Mouse (Mus musculus) midbrain, embryonic 15.5 days (tissue): ENCODE measurements around the gene Lsamp. TPM values are rescaled to one million over a fixed set of nuclear protein-coding genes. Genes with fewer than 3 reads are reported as not detected.

Experiments
- ATAC-seq: fragments of 200-750 bp; cut with Nextera tagmentation; replicated peaks from 2 replicates; pipeline ENCODE4 v1.8.0; 2017; ENCODE audit warnings: moderate TSS enrichment
- H3K27ac ChIP-seq: fragments of 300-500 bp; sonication (generic); 2 replicates; pipeline ENCODE4 v1.5.1; 2015; ENCODE audit warnings: mild to moderate bottlenecking, inconsistent platforms
- H3K27me3 ChIP-seq: fragments of 300-500 bp; sonication (generic); replicated peaks from 2 replicates; pipeline ENCODE4 v1.6.1; 2015; ENCODE audit warnings: inconsistent platforms
- H3K36me3 ChIP-seq: fragments of 300-500 bp; sonication (generic); replicated peaks from 2 replicates; pipeline ENCODE4 v1.6.1; 2015; ENCODE audit warnings: inconsistent platforms
- H3K4me1 ChIP-seq: fragments of 300-500 bp; sonication (generic); 2 replicates; pipeline ENCODE4 v1.6.1; 2015; ENCODE audit warnings: inconsistent platforms
- H3K4me2 ChIP-seq: fragments of 300-500 bp; sonication (generic); 2 replicates; pipeline ENCODE4 v1.6.1; 2015; ENCODE audit warnings: inconsistent platforms, mild to moderate bottlenecking, moderate library complexity
- H3K4me3 ChIP-seq: fragments of 300-500 bp; sonication (generic); 2 replicates; pipeline ENCODE4 v1.5.1; 2015; ENCODE audit warnings: mild to moderate bottlenecking, inconsistent platforms
- H3K9ac ChIP-seq: fragments of 300-500 bp; sonication (generic); 2 replicates; pipeline ENCODE4 v1.6.1; 2015; ENCODE audit warnings: mild to moderate bottlenecking, inconsistent platforms
- H3K9me3 ChIP-seq: fragments of 300-500 bp; sonication (generic); 2 replicates; pipeline ENCODE4 v1.6.1; 2016; ENCODE audit warnings: inconsistent platforms
- WGBS: fragments of 180-500 bp; shearing (Covaris S2); methylation state at CpG from one replicate; pipeline ENCODE4 v1.1.7; 2015; ENCODE audit warnings: mixed read lengths; 5-methylcytosine and 5-hydroxymethylcytosine counted together
- polyA plus RNA-seq: library from polyadenylated mRNA; unstranded; fragments of >200 nt; fragmentation: Nextera tagmentation; extraction: Ambion mirVana; gene quantifications from 2 replicates; pipeline ENCODE4 v1.2.1, GENCODE M21; 2015

Lsamp gene
- polyA plus RNA-seq, 1 experiment from 2014 or later: 107 TPM

DNA sequence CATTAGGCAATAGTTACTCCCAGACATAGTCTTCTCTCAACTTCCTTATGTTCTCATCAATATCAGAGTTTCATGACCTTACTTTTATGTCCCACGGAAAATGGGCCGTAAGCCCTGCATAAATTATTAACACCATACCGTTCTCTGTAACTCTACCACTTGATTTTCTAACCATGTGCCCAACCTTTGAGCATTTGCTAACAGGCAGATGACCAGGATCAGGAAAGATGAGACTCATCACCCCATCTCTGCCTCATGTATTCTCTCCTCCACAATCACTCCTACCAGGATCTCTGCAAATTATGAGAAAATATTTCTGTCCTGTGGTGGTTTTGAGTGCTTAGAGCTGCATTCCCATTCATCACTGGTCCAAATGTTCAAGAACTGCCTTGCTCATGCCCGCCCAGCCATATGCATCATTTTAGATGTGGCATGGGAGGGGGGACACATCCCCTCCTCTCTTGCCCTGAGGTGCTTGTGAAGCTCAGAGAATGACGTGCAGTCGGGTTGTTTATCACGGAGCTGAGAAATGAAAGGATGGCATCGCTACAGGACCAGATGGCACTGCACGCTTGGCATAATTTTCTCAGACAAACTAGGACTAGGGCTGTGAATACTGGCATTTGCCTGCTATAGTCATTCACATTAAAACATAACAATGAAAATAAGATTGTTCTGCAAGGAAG is 1744.9 kb downstream of the Lsamp start:
- H3K9ac ChIP-seq: no peak overlapping the region
- no peaks in the 10 kb centered on the region for H3K27me3 ChIP-seq
- no peak overlapping the region for H3K4me2 ChIP-seq
- H3K9me3 ChIP-seq: no peaks in the 10 kb centered on the region
- ATAC-seq: peak; percentile 60; the same call in 1 of the 2 replicates
- WGBS: 76% methylated on average over 9 of the region's 9 CpGs
- H3K27ac ChIP-seq: no peak overlapping the region
- no peak overlapping the region for H3K4me3 ChIP-seq
- H3K4me1 ChIP-seq: no peaks in the 10 kb centered on the region
- H3K36me3 ChIP-seq: no peaks in the 10 kb centered on the region

DNA sequence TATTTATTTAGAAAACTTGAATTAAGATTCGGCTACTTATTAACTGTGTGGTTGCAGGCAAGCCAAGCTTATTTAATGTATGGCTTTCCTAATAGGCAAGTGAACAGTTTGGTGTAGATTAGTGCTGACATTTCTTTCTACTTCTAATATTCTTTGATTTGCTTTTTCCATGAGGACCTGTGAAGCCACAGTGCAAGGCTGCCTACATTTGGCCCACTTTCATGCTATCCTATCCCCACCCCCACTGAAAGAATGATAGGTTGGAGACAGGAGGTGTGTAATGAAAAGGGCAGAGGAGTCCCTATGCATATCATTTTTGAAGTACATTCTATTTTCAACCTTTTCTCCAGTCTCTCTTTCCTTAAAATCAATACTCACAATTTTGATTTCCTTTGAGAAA is 1745.8 kb downstream of the Lsamp start:
- Histone ChIP-seq H3K27me3 (no peaks in the 10 kb centered on the region), H3K9ac (no peak overlapping the region), H3K4me1 (no peaks in the 10 kb centered on the region), H3K36me3 (no peaks in the 10 kb centered on the region), H3K27ac (no peak overlapping the region), H3K9me3 (no peaks in the 10 kb centered on the region), H3K4me2 (no peak overlapping the region), H3K4me3 (no peak overlapping the region)
- no peak for ATAC-seq
- WGBS: 87% methylated on average over 1 of the region's 1 CpGs

DNA sequence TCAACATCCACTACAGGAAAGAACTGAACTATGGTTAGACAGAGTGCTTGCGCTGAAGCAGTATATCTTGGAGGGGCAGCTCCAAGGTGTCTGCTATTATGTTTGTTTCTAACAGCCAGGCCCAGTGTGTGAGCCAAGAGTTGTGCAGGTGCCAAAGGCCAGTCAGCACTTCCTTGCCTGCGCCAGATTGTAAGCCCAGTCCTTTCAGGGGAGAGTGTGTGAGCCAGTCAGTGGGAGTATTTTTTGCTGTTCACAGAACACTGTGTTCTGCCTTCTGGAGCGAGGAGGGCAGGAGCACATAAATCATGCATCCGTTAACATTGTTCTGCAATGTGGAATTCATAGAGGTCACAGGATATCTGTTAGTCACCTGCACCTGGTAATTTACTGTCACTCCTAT is 1760.9 kb downstream of the Lsamp start:
- no peak overlapping the region for H3K9ac ChIP-seq
- WGBS: 61% methylated on average over 4 of the region's 4 CpGs
- ATAC-seq: peak; percentile 60
- no peaks in the 10 kb centered on the region for H3K9me3 ChIP-seq
- no peaks in the 10 kb centered on the region for H3K4me1 ChIP-seq
- no peaks in the 10 kb centered on the region for H3K36me3 ChIP-seq
- no peak overlapping the region for H3K27ac ChIP-seq
- H3K27me3 ChIP-seq: no peaks in the 10 kb centered on the region
- H3K4me3 ChIP-seq: no peak overlapping the region
- no peak overlapping the region for H3K4me2 ChIP-seq

DNA sequence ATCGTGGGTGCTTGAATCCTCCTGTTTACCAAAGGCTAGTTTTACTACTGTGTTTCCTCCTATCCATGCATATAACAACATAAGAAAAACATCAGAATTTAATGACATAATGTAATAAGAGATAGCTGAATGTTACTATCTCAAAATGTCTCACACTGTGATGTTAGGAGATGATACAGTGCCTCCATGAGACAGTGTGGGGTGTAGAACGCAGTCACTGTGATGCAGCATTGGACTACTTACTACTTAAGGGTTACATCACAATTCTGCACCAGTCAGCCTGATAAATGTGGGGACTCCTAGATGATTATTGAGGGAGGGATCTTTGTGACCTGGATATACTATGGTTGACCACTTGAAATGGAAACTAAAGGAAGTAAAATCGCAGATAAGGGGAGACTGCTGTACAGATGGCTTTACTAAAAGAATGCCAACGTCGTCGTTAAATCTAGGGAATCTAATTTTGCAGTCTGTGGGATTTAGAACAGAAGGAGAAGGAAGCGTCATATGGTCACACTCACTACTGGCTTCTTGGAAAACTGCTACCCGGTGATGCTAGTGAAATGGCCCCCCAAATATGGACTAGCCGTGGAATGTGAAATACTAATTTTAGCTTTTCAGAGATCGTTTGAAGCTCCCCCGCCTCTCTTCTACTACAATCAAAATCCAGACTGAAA is 1762.2 kb downstream of the Lsamp start:
- Histone ChIP-seq H3K4me2 (no peak overlapping the region), H3K27me3 (no peaks in the 10 kb centered on the region), H3K36me3 (no peaks in the 10 kb centered on the region), H3K4me1 (no peaks in the 10 kb centered on the region), H3K9me3 (no peaks in the 10 kb centered on the region), H3K4me3 (no peak overlapping the region), H3K9ac (no peak overlapping the region), H3K27ac (no peak overlapping the region)
- 88% methylated on average over 11 of the region's 11 CpGs for WGBS
- no peak for ATAC-seq

DNA sequence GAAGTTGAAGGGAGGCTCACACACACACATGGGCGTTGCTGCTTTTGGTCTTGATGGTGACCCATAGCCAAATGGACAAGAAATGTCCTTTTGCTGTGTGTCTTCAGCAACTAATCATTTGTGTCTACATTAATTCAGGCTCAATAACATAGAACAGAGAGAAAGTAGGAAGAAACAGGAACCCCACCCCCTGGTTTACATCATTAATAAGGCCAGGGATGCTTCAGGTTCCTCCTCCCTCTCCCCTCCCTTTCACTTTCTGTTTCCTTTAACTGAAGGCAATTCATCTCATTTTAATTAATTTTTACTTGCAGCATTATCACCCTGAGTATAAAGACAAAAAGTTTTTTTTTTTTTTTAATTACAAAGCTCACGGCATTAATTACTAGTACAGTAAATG is 1763.7 kb downstream of the Lsamp start:
- 87% methylated on average over 2 of the region's 2 CpGs for WGBS
- no peaks in the 10 kb centered on the region for H3K9me3 ChIP-seq

DNA sequence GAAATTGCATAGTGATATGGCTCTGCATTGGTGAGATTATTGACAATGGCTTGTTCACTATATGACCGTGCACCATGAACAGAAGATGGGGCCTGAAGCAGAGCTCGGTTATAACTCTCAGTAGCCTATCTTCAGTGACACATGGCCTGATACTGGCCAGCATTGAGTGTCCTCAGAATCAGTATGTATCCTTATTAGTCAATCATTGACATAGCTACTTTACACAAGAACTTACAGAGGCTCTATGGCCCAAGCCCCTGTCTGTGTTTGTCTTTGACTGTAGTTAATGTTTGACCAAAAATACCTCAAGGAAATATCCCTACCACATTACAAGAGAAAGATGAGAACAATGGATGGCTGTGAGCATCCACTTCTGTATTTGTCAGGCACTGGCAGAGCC is 1764.6 kb downstream of the Lsamp start:
- no peak for ATAC-seq
- Histone ChIP-seq H3K27me3 (no peaks in the 10 kb centered on the region), H3K9me3 (no peaks in the 10 kb centered on the region), H3K4me2 (no peak overlapping the region), H3K4me3 (no peak overlapping the region), H3K9ac (no peak overlapping the region), H3K27ac (no peak overlapping the region), H3K36me3 (no peaks in the 10 kb centered on the region), H3K4me1 (no peaks in the 10 kb centered on the region)
- WGBS: 87% methylated on average over 2 of the region's 2 CpGs

More for the DNA sequence above, 1763.7 kb downstream of the Lsamp start:
- ATAC-seq: no peak
- H3K4me1 ChIP-seq: no peaks in the 10 kb centered on the region
- H3K36me3 ChIP-seq: no peaks in the 10 kb centered on the region
- H3K27me3 ChIP-seq: no peaks in the 10 kb centered on the region
- H3K27ac ChIP-seq: no peak overlapping the region
- no peak overlapping the region for H3K4me3 ChIP-seq
- no peak overlapping the region for H3K4me2 ChIP-seq
- H3K9ac ChIP-seq: no peak overlapping the region

DNA sequence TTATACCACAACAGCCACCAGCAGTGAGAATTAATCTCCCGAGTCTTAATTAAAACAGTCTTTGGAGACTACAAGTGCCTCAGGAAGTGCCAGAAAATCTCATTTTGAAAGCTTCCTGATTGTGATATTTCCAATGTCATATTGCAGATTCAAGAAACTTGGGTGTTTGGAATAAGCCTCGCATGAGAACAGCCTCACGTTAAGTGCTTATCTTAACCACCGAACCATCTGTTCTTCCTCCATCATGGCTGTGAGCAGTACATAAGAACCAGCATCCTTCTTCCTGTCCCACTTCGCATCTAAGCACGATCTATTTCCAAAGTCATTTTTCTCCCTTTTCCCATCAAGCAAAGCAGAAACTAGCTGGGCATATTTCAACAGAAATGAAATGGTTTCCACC is 1780.1 kb downstream of the Lsamp start:
- H3K27me3 ChIP-seq: no peaks in the 10 kb centered on the region
- H3K36me3 ChIP-seq: no peaks in the 10 kb centered on the region
- H3K4me2 ChIP-seq: no peak overlapping the region
- 83% methylated on average over 6 of the region's 6 CpGs for WGBS
- no peak overlapping the region for H3K4me3 ChIP-seq
- no peak overlapping the region for H3K27ac ChIP-seq
- no peaks in the 10 kb centered on the region for H3K9me3 ChIP-seq
- no peaks in the 10 kb centered on the region for H3K4me1 ChIP-seq
- ATAC-seq: no peak
- H3K9ac ChIP-seq: no peak overlapping the region

DNA sequence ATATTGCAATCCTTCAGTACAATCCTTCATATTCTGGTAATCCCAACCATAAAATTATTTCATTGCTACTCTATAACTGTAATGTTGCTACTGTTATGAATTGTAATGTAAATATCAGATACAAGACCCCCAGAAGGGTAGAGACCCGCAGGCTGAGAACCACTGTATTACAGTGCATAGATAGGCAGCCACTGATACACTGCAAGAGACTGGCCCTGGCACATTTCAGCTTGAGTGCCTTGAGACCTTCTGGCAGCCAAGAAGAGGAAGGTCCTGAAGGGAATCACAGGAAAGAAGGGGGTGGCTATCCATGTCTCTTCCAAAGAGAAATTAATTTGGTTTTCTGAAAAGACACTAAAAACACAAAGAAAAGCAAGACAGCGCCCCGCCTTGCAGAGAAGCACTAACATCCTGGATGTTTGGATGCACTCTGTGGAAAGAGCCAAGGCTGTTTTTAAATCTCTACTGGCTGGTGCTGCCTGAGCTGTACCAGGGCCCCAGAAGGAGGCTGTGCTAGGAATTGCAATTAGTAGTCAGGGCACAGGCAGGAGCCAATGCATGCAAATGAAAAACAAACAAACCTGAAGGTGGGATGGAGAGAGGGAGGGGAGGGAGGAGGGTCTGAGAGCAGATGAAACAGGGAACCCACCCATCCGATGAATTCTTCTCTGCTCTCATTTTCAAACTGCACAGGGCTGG is 1787.4 kb downstream of the Lsamp start:
- peak; percentile 89 for ATAC-seq
- no peak overlapping the region for H3K4me2 ChIP-seq
- H3K4me3 ChIP-seq: no peak overlapping the region
- H3K27ac ChIP-seq: peak overlapping the region; percentile 61
- H3K4me1 ChIP-seq: peaks cover 10% of the 10 kb centered on the region
- no peaks in the 10 kb centered on the region for H3K36me3 ChIP-seq
- H3K9ac ChIP-seq: no peak overlapping the region
- 52% methylated on average over 4 of the region's 4 CpGs for WGBS
- no peaks in the 10 kb centered on the region for H3K9me3 ChIP-seq
- no peaks in the 10 kb centered on the region for H3K27me3 ChIP-seq

DNA sequence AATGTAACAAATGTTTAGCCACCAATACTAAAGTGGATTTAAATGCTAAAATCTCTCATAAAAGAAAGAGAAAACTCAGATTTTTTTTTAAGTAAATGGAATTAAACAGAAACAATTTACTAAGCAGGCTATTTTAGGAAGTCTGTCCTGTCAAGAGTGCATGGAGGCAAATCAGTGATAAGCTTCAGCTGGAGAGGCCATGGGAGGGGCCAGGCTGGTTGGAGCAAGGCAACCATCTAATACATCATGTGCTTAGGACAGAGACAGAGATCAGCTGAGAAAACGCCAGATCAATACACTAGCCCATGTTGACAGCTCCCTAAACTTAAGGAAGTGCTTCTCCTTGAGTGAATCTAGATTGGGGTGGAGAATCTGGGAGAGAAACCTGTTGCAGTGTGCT is 1793.4 kb downstream of the Lsamp start:
- Histone ChIP-seq H3K36me3 (no peaks in the 10 kb centered on the region), H3K27me3 (no peaks in the 10 kb centered on the region), H3K9ac (no peak overlapping the region), H3K4me1 (no peaks in the 10 kb centered on the region), H3K9me3 (no peaks in the 10 kb centered on the region), H3K4me2 (no peak overlapping the region), H3K4me3 (no peak overlapping the region), H3K27ac (no peak overlapping the region)
- 87% methylated on average over 1 of the region's 1 CpGs for WGBS
- ATAC-seq: no peak

DNA sequence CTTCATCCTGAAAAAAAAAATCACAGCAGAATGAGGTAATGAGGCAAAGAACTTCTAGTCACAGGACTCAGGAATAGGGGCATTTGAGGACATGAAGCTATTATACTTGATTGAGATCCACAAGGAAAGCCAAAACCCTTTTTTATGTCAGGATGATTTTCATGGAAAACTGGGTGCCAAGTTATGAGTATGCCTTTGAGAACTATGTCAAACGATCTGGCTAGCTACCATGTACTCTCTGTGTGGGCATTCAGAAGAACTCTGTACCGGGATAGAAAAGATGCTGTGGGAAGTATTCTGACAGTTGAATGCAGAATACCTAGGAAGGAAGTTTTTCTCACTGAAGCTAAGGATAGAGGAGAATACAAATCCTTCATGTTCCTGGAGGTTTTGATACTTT is 1801.4 kb downstream of the Lsamp start:
- H3K9ac ChIP-seq: no peak overlapping the region
- H3K27me3 ChIP-seq: no peaks in the 10 kb centered on the region
- ATAC-seq: no peak
- no peak overlapping the region for H3K4me3 ChIP-seq
- no peak overlapping the region for H3K27ac ChIP-seq
- no peaks in the 10 kb centered on the region; the same call in 1 of the 2 replicates for H3K4me1 ChIP-seq
- 85% methylated on average over 2 of the region's 2 CpGs for WGBS
- H3K4me2 ChIP-seq: no peak overlapping the region
- H3K9me3 ChIP-seq: no peaks in the 10 kb centered on the region
- H3K36me3 ChIP-seq: no peaks in the 10 kb centered on the region

DNA sequence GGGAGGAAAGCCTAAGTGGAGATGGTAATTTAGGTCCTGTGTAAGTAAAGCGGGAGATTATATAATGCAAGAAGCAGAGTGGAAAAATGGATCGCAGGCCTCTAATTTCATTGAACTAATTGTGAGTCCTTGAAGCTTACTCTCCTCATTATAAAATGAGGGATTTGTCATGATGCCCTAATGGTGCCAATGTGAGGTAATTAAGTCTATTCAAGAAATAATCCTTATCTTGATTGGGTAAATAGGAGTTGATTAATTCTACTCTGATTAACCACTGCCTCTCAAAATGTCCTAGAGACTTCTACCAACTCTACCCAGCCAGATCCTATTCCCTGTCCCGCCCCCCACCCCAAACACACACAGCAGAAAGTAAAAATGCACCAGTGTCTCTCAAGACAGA is 1802.5 kb downstream of the Lsamp start:
- no peaks in the 10 kb centered on the region for H3K9me3 ChIP-seq
- WGBS: 66% methylated on average over 3 of the region's 3 CpGs
- no peak overlapping the region for H3K9ac ChIP-seq
- no peak overlapping the region for H3K27ac ChIP-seq
- no peak overlapping the region for H3K4me2 ChIP-seq
- peak; percentile 30; the same call in 1 of the 2 replicates for ATAC-seq
- no peaks in the 10 kb centered on the region; the same call in 1 of the 2 replicates for H3K4me1 ChIP-seq
- H3K4me3 ChIP-seq: no peak overlapping the region
- no peaks in the 10 kb centered on the region for H3K36me3 ChIP-seq
- no peaks in the 10 kb centered on the region for H3K27me3 ChIP-seq

DNA sequence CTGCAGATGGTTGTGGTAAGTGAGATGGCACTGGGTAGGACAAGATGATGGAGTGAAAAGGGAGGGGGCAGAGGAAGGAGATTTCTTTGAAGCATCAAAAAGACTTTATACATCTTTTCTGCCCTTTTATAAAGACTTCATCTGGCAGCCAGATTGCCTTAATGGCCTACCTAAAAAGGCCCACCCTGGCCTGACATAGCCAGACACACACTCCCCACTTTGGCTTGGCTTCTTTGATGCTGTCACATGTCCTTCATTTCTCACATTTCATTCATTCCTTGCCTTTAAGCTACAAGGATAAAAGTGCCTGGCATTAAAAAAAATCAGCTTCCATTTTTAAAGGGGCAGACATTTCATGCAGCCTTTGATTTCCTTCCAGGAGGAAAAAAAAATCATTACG is 1803.0 kb downstream of the Lsamp start:
- Histone ChIP-seq H3K4me1 (no peaks in the 10 kb centered on the region; the same call in 1 of the 2 replicates), H3K4me3 (no peak overlapping the region), H3K36me3 (no peaks in the 10 kb centered on the region), H3K27me3 (no peaks in the 10 kb centered on the region), H3K9me3 (no peaks in the 10 kb centered on the region), H3K4me2 (no peak overlapping the region), H3K27ac (no peak overlapping the region), H3K9ac (no peak overlapping the region)
- ATAC-seq: peak; percentile 48; the same call in 1 of the 2 replicates
- 44% methylated on average over 1 of the region's 1 CpGs for WGBS
